Mouse (Mus musculus) heart, embryonic 13.5 days (tissue): ENCODE results near the gene Add2. TPM values are rescaled to one million over a fixed set of nuclear protein-coding genes. Genes with fewer than 3 reads are reported as not detected.
A peak's percentile ranks its signal among the peaks of the same experiment; 100 is the strongest.

ENCODE experiments used
- ATAC-seq: fragments of 200-750 bp; cut with Nextera tagmentation; 2 replicates; pipeline ENCODE4 v1.8.0; 2017; ENCODE audit warnings: moderate TSS enrichment; ENCODE audit not compliant: insufficient number of reproducible peaks, low FRiP score, low TSS enrichment; ENCODE audit errors: extremely low read depth
- H3K27ac ChIP-seq: fragments of 300-500 bp; sonication (generic); replicated peaks from 2 replicates; pipeline ENCODE4 v1.5.1; 2015; ENCODE audit warnings: moderate library complexity, mild to moderate bottlenecking, inconsistent platforms
- H3K27me3 ChIP-seq: fragments of 300-500 bp; sonication (generic); replicated peaks from 2 replicates; pipeline ENCODE4 v1.6.1; 2015; ENCODE audit warnings: mild to moderate bottlenecking, inconsistent platforms
- H3K36me3 ChIP-seq: fragments of 300-500 bp; sonication (generic); 2 replicates; pipeline ENCODE4 v1.6.1; 2015; ENCODE audit warnings: mild to moderate bottlenecking, inconsistent platforms
- H3K4me1 ChIP-seq: fragments of 300-500 bp; sonication (generic); 2 replicates; pipeline ENCODE4 v1.6.1; 2015; ENCODE audit warnings: inconsistent platforms
- H3K4me2 ChIP-seq: fragments of 300-500 bp; sonication (generic); 2 replicates; pipeline ENCODE4 v1.6.1; 2015; ENCODE audit warnings: inconsistent platforms, mild to moderate bottlenecking, moderate library complexity
- H3K4me3 ChIP-seq: fragments of 300-500 bp; sonication (generic); 2 replicates; pipeline ENCODE4 v1.5.1; 2015; ENCODE audit warnings: moderate library complexity, mild to moderate bottlenecking, inconsistent platforms
- H3K9ac ChIP-seq: fragments of 300-500 bp; sonication (generic); 2 replicates; pipeline ENCODE4 v1.6.1; 2015; ENCODE audit warnings: inconsistent platforms, mild to moderate bottlenecking, moderate library complexity
- H3K9me3 ChIP-seq: fragments of 300-500 bp; sonication (generic); 2 replicates; pipeline ENCODE4 v1.6.1; 2016; ENCODE audit warnings: inconsistent platforms
- WGBS: fragments of 180-500 bp; shearing (Covaris S2); methylation state at CpG from one replicate; pipeline ENCODE4 v1.1.7; 2015; ENCODE audit warnings: mixed read lengths; 5-methylcytosine and 5-hydroxymethylcytosine counted together
- polyA plus RNA-seq: library from polyadenylated mRNA; unstranded; fragments of >200 nt; fragmentation: Nextera tagmentation; extraction: Ambion mirVana; gene quantifications from 2 replicates; pipeline ENCODE4 v1.2.1, GENCODE M21; 2015

Gene Add2
- polyA plus RNA-seq, 1 experiment from 2014 or later: 6.4 TPM

DNA sequence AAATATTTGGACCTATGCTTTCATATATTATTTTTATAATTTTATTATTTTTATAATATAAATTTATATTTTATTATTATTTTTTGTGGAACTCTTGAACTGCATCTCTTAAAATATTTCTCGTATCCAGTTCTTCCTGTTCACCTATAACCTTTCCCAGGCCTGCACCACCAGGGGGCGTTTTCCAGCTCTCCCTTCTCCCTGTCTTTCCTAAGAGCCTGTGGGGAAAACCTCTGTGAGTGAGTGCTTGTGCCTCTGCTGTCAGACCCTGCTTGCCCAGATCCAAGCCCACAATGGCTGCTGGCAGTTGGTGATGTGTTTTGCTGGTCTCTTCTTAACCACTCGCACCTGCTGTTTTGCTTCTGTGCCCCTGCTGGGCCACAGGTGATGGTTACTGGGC lies 113.3 kb downstream of the Add2 start:
- Histone ChIP-seq H3K27ac (no peak overlapping the region), H3K9me3 (no peaks in the 10 kb centered on the region; the same call in 1 of the 2 replicates), H3K4me1 (no peaks in the 10 kb centered on the region), H3K36me3 (no peaks in the 10 kb centered on the region), H3K4me3 (no peak overlapping the region), H3K27me3 (no peaks in the 10 kb centered on the region), H3K9ac (no peak overlapping the region), H3K4me2 (no peak overlapping the region)
- no peak for ATAC-seq
- 16% methylated on average over 3 of the region's 3 CpGs for WGBS

DNA sequence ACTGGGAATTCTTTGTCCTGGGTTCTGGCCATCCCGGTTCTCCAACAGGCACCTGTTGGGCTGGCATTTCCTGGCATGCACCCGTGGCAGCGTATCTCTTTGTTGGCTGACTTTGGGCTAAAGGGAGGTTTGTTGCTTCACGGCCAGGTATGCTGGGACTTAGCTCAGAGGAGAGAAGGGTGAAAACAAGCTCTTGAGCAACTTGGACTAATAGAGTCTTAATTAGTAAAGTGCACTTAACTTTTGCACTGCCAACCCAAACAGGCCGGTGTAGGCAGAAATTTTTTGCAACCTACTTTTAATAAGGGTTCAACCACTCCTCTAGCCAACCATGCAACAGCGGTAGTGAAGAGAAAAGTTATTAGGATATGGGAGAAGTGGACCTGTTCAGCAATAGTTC lies 116.5 kb downstream of the Add2 start:
- Histone ChIP-seq H3K9me3 (no peaks in the 10 kb centered on the region; the same call in 1 of the 2 replicates), H3K27ac (no peak overlapping the region), H3K4me3 (no peak overlapping the region), H3K4me2 (no peak overlapping the region), H3K36me3 (no peaks in the 10 kb centered on the region), H3K4me1 (no peaks in the 10 kb centered on the region), H3K9ac (no peak overlapping the region), H3K27me3 (no peaks in the 10 kb centered on the region)
- 87% methylated on average over 6 of the region's 6 CpGs for WGBS
- no peak for ATAC-seq

DNA sequence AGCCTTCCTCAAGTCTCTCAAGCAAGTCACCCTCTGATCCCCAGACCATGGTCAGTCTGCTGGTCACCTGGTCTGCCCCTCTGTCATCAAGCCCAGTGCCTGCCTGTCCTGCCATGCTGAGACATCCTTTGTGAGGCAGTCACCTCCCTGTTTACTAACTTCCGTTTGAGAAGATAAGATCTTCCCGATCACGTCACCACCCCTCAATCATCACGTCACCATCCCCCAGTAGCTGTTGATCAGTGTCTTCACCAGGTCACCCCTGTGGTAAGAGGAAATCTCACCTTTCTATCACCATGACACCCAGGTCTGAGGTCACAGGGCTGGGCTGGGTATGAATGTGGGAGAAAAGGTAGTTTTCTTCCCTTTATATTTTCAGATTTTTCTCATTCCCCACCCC lies 120.0 kb downstream of the Add2 start:
- WGBS: 23% methylated on average over 4 of the region's 4 CpGs
- no peak overlapping the region for H3K9ac ChIP-seq
- H3K4me2 ChIP-seq: no peak overlapping the region
- H3K27me3 ChIP-seq: no peaks in the 10 kb centered on the region
- no peaks in the 10 kb centered on the region for H3K36me3 ChIP-seq
- no peak overlapping the region for H3K4me3 ChIP-seq
- no peak for ATAC-seq
- H3K9me3 ChIP-seq: no peaks in the 10 kb centered on the region; the same call in 1 of the 2 replicates
- H3K4me1 ChIP-seq: no peaks in the 10 kb centered on the region
- no peak overlapping the region for H3K27ac ChIP-seq

DNA sequence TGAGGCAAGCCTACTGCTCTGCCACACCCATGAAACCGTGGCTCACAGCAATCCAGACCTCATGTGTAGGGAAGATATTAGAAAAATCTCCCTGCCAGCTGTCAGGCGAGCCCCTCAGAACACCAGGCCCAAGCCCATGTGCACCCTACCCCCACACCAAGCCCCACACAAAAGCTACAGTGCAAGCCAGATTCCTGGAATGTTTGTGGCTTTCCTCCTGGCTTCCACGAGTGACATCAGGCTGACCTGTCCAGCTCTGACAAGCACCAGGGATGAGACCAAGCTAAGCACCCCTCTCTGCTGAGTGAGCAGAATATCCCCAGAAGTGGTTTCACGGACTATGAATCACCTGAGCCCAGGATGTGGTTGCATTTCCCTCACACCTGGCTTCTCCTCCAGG lies 120.5 kb downstream of the Add2 start:
- Histone ChIP-seq H3K4me2 (no peak overlapping the region), H3K4me1 (no peaks in the 10 kb centered on the region), H3K9me3 (no peaks in the 10 kb centered on the region; the same call in 1 of the 2 replicates), H3K9ac (no peak overlapping the region), H3K27ac (no peak overlapping the region), H3K36me3 (no peaks in the 10 kb centered on the region), H3K4me3 (no peak overlapping the region), H3K27me3 (no peaks in the 10 kb centered on the region)
- 31% methylated on average over 4 of the region's 4 CpGs for WGBS
- ATAC-seq: no peak

GRCm38 (mm10) chr6:86152676-86153075 lies 124.2 kb downstream of the Add2 start:
- no peak overlapping the region for H3K4me2 ChIP-seq
- WGBS: 79% methylated on average over 7 of the region's 7 CpGs
- H3K9ac ChIP-seq: no peak overlapping the region
- no peak overlapping the region for H3K27ac ChIP-seq
- peaks cover 13% of the 10 kb centered on the region for H3K27me3 ChIP-seq
- peaks cover 16% of the 10 kb centered on the region for H3K4me1 ChIP-seq
- H3K4me3 ChIP-seq: no peak overlapping the region
- ATAC-seq: no peak
- no peaks in the 10 kb centered on the region for H3K9me3 ChIP-seq
- H3K36me3 ChIP-seq: no peaks in the 10 kb centered on the region

GRCm38 (mm10) chr6:86153436-86153990 lies 125.0 kb downstream of the Add2 start:
- H3K4me1 ChIP-seq: peaks cover 17% of the 10 kb centered on the region
- ATAC-seq: no peak
- H3K27me3 ChIP-seq: peaks cover 13% of the 10 kb centered on the region
- H3K27ac ChIP-seq: no peak overlapping the region
- H3K36me3 ChIP-seq: no peaks in the 10 kb centered on the region
- H3K4me3 ChIP-seq: no peak overlapping the region
- H3K9me3 ChIP-seq: no peaks in the 10 kb centered on the region
- no peak overlapping the region for H3K4me2 ChIP-seq
- no peak overlapping the region for H3K9ac ChIP-seq
- 71% methylated on average over 8 of the region's 8 CpGs for whole genome bisulfite sequencing

GRCm38 (mm10) chr6:86154006-86154405 lies 125.5 kb downstream of the Add2 start:
- Histone ChIP-seq H3K9ac (no peak overlapping the region), H3K27me3 (peaks cover 13% of the 10 kb centered on the region), H3K36me3 (no peaks in the 10 kb centered on the region), H3K4me2 (no peak overlapping the region), H3K9me3 (no peaks in the 10 kb centered on the region), H3K4me3 (no peak overlapping the region), H3K4me1 (peaks cover 17% of the 10 kb centered on the region), H3K27ac (no peak overlapping the region)
- WGBS: 46% methylated on average over 5 of the region's 5 CpGs
- ATAC-seq: no peak

GRCm38 (mm10) chr6:86154481-86154880 lies 126.0 kb downstream of the Add2 start:
- no peaks in the 10 kb centered on the region for H3K36me3 ChIP-seq
- WGBS: 34% methylated on average over 2 of the region's 2 CpGs
- H3K9ac ChIP-seq: no peak overlapping the region
- no peak overlapping the region for H3K27ac ChIP-seq
- no peak overlapping the region for H3K4me2 ChIP-seq
- no peaks in the 10 kb centered on the region for H3K9me3 ChIP-seq
- no peak overlapping the region for H3K4me3 ChIP-seq
- H3K27me3 ChIP-seq: peaks cover 13% of the 10 kb centered on the region
- H3K4me1 ChIP-seq: peaks cover 17% of the 10 kb centered on the region
- no peak; the same call in 1 of the 2 replicates for ATAC-seq

DNA sequence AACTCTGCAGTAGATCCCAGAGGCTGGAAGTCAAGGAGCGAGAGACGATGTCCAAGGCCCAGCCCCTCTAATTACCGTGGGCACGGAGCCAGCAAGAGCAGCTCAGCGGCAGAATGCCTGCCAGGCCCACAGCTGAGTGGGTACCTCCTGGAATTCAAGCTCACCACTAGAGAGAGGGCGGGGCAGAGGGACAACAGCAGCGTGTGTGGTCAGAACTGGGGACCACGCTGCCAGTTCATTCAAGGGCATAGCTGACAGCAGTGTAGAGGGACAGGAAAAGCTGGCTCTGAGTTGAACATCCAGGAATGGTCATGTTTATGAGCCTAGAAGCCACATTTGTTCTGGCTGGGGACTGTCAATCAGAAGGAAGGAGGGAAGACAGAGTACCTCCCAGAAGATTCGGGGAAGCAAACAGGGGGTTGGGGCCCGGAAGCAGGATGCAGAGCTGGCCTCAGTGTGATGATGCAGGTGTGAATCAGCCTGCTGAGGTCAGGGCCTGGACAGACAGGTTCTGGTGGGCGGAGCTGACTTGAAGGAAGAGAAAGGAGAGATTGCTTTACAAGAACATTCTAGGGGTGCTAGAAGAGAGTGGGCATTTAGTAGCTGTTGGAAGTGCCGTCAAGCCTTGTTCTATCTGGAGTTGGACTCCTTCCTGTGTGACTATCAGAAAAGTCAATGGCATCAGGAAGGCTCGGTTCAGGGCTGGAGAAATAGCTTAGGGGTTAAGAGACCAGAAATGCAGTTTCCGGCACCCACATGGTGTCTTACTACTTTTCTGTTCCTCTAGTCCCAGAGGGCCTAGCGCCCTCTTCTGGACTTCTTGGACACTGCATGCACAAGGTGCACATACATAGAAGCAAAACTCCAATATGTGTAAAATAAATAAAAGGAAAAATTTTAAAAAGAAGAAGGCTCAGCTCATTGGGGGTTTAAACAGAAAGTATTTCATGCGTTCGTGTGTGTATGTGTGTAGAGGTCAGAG lies 129.1 kb downstream of the Add2 start:
- Histone ChIP-seq H3K4me1 (peaks cover 17% of the 10 kb centered on the region), H3K4me2 (peak overlapping the region; percentile 22), H3K9ac (no peak overlapping the region), H3K27ac (no peak overlapping the region), H3K9me3 (no peaks in the 10 kb centered on the region), H3K36me3 (no peaks in the 10 kb centered on the region), H3K27me3 (peaks cover 13% of the 10 kb centered on the region), H3K4me3 (no peak overlapping the region)
- 52% methylated on average over 17 of the region's 17 CpGs for WGBS
- ATAC-seq: peak; percentile 54; the same call in 1 of the 2 replicates

DNA sequence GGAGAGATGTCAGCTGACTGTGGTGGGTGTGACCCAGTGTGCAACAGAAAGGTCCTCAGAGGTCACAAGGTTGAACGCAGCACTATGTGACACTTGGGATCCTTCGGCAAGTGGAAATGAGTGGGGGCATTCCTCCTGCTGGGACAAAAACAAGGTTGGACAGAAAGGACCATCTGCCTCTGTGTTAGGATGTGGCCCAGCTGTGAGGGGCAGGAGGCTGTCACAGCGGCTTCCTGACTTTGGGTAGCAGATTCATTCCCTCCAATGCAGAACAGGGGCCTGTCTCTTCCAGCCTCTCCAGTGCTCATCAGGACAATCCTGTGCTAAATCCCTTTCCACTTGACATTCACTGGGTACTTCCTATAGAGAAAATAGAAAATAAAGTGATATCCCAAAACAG lies 132.4 kb downstream of the Add2 start:
- Histone ChIP-seq H3K9me3 (no peaks in the 10 kb centered on the region), H3K27me3 (peaks cover 4% of the 10 kb centered on the region; the same call in 1 of the 2 replicates), H3K9ac (no peak overlapping the region), H3K4me3 (no peak overlapping the region), H3K27ac (no peak overlapping the region), H3K36me3 (no peaks in the 10 kb centered on the region), H3K4me1 (peaks cover 10% of the 10 kb centered on the region), H3K4me2 (no peak overlapping the region)
- WGBS: 54% methylated on average over 3 of the region's 3 CpGs
- no peak for ATAC-seq

GRCm38 (mm10) chr6:86161586-86161985 lies 133.1 kb downstream of the Add2 start:
- H3K4me1 ChIP-seq: peaks cover 10% of the 10 kb centered on the region
- H3K9ac ChIP-seq: no peak overlapping the region
- 66% methylated on average over 7 of the region's 7 CpGs for WGBS
- no peak overlapping the region for H3K4me2 ChIP-seq
- no peaks in the 10 kb centered on the region for H3K36me3 ChIP-seq
- no peaks in the 10 kb centered on the region for H3K9me3 ChIP-seq
- H3K27me3 ChIP-seq: no peaks in the 10 kb centered on the region
- H3K27ac ChIP-seq: no peak overlapping the region
- no peak overlapping the region for H3K4me3 ChIP-seq
- no peak for ATAC-seq
